ENCODE assay signal across 9 mouse cellular contexts in genomic region chr14:54927296-54927695, GRCm38 (mm10). TPM values are rescaled to one million over a fixed set of nuclear protein-coding genes. Genes with fewer than 3 reads are reported as not detected.
A peak's percentile ranks its signal among the peaks of the same experiment; 100 is the strongest.
DNase-seq lines count a peak whose midpoint lies in the region; ATAC-seq lines count a peak whose summit lies in the region.
"Had no signal": no experiment of that assay in that cellular context is flagged by ENCODE, and none has a peak within 500 bp of the region (broad histone marks: within the 10 kb centered on the region; RNA-seq: fewer than 3 reads in every experiment).

No protein-coding gene starts in this region.

- peak overlapping the region; percentile 94 for H3K4me2 ChIP-seq in kidney, embryonic 15.5 days
- peak overlapping the region; percentile 61 for H3K4me2 ChIP-seq in embryonic facial prominence, embryonic 15.5 days (replicated peaks)
- peak overlapping the region; percentile 96 for H3K4me2 ChIP-seq in hindbrain, embryonic 15.5 days
- peak overlapping the region; percentile 92 for H3K4me2 ChIP-seq in neural tube, embryonic 12.5 days (replicated peaks)

- no peaks in the 10 kb centered on the region for H3K9me3 ChIP-seq in kidney, embryonic 15.5 days (replicated peaks)
- no peaks in the 10 kb centered on the region for H3K9me3 ChIP-seq in embryonic facial prominence, embryonic 15.5 days (replicated peaks)
- H3K9me3 ChIP-seq in hindbrain, embryonic 15.5 days: no peaks in the 10 kb centered on the region
- no peaks in the 10 kb centered on the region for H3K9me3 ChIP-seq in neural tube, embryonic 12.5 days

- WGBS in kidney, embryonic 15.5 days: 13% methylated on average over 7 of the region's 7 CpGs
- 10% methylated on average over 7 of the region's 7 CpGs for WGBS in embryonic facial prominence, embryonic 15.5 days
- 23% methylated on average over 7 of the region's 7 CpGs for WGBS in hindbrain, embryonic 15.5 days
- 11% methylated on average over 7 of the region's 7 CpGs for WGBS in neural tube, embryonic 12.5 days

- H3K27me3 ChIP-seq in kidney, embryonic 15.5 days: no peaks in the 10 kb centered on the region
- H3K27me3 ChIP-seq in embryonic facial prominence, embryonic 15.5 days: no peaks in the 10 kb centered on the region
- H3K27me3 ChIP-seq in hindbrain, embryonic 15.5 days: no peaks in the 10 kb centered on the region
- H3K27me3 ChIP-seq in neural tube, embryonic 12.5 days (replicated peaks): no peaks in the 10 kb centered on the region; the same call in 1 of the 2 replicates

- ATAC-seq in kidney, embryonic 15.5 days (replicated peaks; ENCODE audit: low FRiP score): no peak
- no peak for ATAC-seq in embryonic facial prominence, embryonic 15.5 days (ENCODE audit: insufficient number of reproducible peaks, low FRiP score, low TSS enrichment, low read depth)
- ATAC-seq in hindbrain, embryonic 15.5 days (ENCODE audit: low FRiP score, low read depth): no peak
- no peak for ATAC-seq in neural tube, embryonic 12.5 days (ENCODE audit: low FRiP score, low read depth)

- peak overlapping the region; percentile 99 for H3K27ac ChIP-seq in kidney, embryonic 15.5 days
- peak overlapping the region; percentile 98 for H3K27ac ChIP-seq in embryonic facial prominence, embryonic 15.5 days (replicated peaks)
- H3K27ac ChIP-seq in hindbrain, embryonic 15.5 days (replicated peaks): peak overlapping the region; percentile 89
- peak overlapping the region; percentile 89; the same call in 1 of the 2 replicates for H3K27ac ChIP-seq in neural tube, embryonic 12.5 days

- H3K36me3 ChIP-seq in kidney, embryonic 15.5 days: peaks cover 4% of the 10 kb centered on the region
- peaks cover 7% of the 10 kb centered on the region for H3K36me3 ChIP-seq in embryonic facial prominence, embryonic 15.5 days
- no peaks in the 10 kb centered on the region for H3K36me3 ChIP-seq in hindbrain, embryonic 15.5 days
- no peaks in the 10 kb centered on the region for H3K36me3 ChIP-seq in neural tube, embryonic 12.5 days

- H3K4me3 ChIP-seq in kidney, embryonic 15.5 days (replicated peaks): peak overlapping the region; percentile 51
- H3K4me3 ChIP-seq in embryonic facial prominence, embryonic 15.5 days (replicated peaks): peak overlapping the region; percentile 62
- peak overlapping the region; percentile 58; the same call in 1 of the 2 replicates for H3K4me3 ChIP-seq in hindbrain, embryonic 15.5 days
- H3K4me3 ChIP-seq in neural tube, embryonic 12.5 days: peak overlapping the region; percentile 53; the same call in 1 of the 2 replicates

- H3K9ac ChIP-seq in kidney, embryonic 15.5 days: peak overlapping the region; percentile 74
- H3K9ac ChIP-seq in embryonic facial prominence, embryonic 15.5 days: peak overlapping the region; percentile 94; the same call in 1 of the 2 replicates
- no peak overlapping the region for H3K9ac ChIP-seq in hindbrain, embryonic 15.5 days
- peak overlapping the region; percentile 85 for H3K9ac ChIP-seq in neural tube, embryonic 12.5 days

- H3K4me1 ChIP-seq in kidney, embryonic 15.5 days: peaks cover 52% of the 10 kb centered on the region
- H3K4me1 ChIP-seq in embryonic facial prominence, embryonic 15.5 days: peaks cover 52% of the 10 kb centered on the region
- peaks cover 43% of the 10 kb centered on the region for H3K4me1 ChIP-seq in hindbrain, embryonic 15.5 days (replicated peaks)
- H3K4me1 ChIP-seq in neural tube, embryonic 12.5 days: peaks cover 28% of the 10 kb centered on the region

- DNase-seq in kidney, postnatal 14 days: no peak
- no peak for DNase-seq in adrenal gland, postnatal 10 days
- DNase-seq in Muller cell, postnatal 12 days (ENCODE audit: inconsistent ontology term): no peak
- DNase-seq in frontal cortex, postnatal 14 days (ENCODE audit: low spot score in 2 of 2): no peak
- DNase-seq: cerebellum, adult 11 months had no signal

RNA-seq across cellular contexts. Expression of gene Efs, which starts 1.4 kb away (rescaled TPM):
- polyA plus RNA-seq in kidney, embryonic 15.5 days (2015; fragmentation: Nextera tagmentation; extraction: Ambion mirVana): 29.1 and 32.1 TPM in 2 replicates
- polyA plus RNA-seq in embryonic facial prominence, embryonic 15.5 days (2015; fragmentation: Nextera tagmentation; extraction: Ambion mirVana): 59.7 and 63.4 TPM in 2 replicates
- polyA plus RNA-seq in hindbrain, embryonic 15.5 days (2015; fragmentation: Nextera tagmentation; extraction: Ambion mirVana): 16.3 and 17.2 TPM in 2 replicates
- polyA plus RNA-seq in neural tube, embryonic 12.5 days (2016; fragmentation: Nextera tagmentation; extraction: Ambion mirVana): 29.1 and 31.2 TPM in 2 replicates
- total RNA-seq in adrenal gland, postnatal 10 days (2021): 1 to 10 TPM; 7.4 to 9.9 TPM

RNA-seq across cellular contexts. Expression of gene Il25, which starts 5.2 kb away (rescaled TPM):
- polyA plus RNA-seq in kidney, embryonic 15.5 days (2015; fragmentation: Nextera tagmentation; extraction: Ambion mirVana): not detected in 2 replicates
- 0.47 TPM in 1 of 2 replicates, not detected in the other for polyA plus RNA-seq in embryonic facial prominence, embryonic 15.5 days (2015; fragmentation: Nextera tagmentation; extraction: Ambion mirVana)
- polyA plus RNA-seq in hindbrain, embryonic 15.5 days (2015; fragmentation: Nextera tagmentation; extraction: Ambion mirVana): 0.70 and 0.90 TPM in 2 replicates
- 0.19 and 0.48 TPM in 2 replicates for polyA plus RNA-seq in neural tube, embryonic 12.5 days (2016; fragmentation: Nextera tagmentation; extraction: Ambion mirVana)
- total RNA-seq in adrenal gland, postnatal 10 days (2021): not detected

RNA-seq across cellular contexts. Expression of gene Cmtm5, which starts 8.8 kb away (rescaled TPM):
- 0.96 and 2.0 TPM in 2 replicates for polyA plus RNA-seq in kidney, embryonic 15.5 days (2015; fragmentation: Nextera tagmentation; extraction: Ambion mirVana)
- 8.9 and 9.4 TPM in 2 replicates for polyA plus RNA-seq in embryonic facial prominence, embryonic 15.5 days (2015; fragmentation: Nextera tagmentation; extraction: Ambion mirVana)
- polyA plus RNA-seq in hindbrain, embryonic 15.5 days (2015; fragmentation: Nextera tagmentation; extraction: Ambion mirVana): 12.8 and 14.7 TPM in 2 replicates
- polyA plus RNA-seq in neural tube, embryonic 12.5 days (2016; fragmentation: Nextera tagmentation; extraction: Ambion mirVana): 6.7 and 7.2 TPM in 2 replicates
- total RNA-seq in adrenal gland, postnatal 10 days (2021): 1 to 10 TPM; 1.3 to 2.6 TPM

RNA-seq across cellular contexts. Expression of gene Slc22a17, which starts 14.4 kb away (rescaled TPM):
- 47.6 and 53.8 TPM in 2 replicates for polyA plus RNA-seq in kidney, embryonic 15.5 days (2015; fragmentation: Nextera tagmentation; extraction: Ambion mirVana)
- polyA plus RNA-seq in embryonic facial prominence, embryonic 15.5 days (2015; fragmentation: Nextera tagmentation; extraction: Ambion mirVana): 81.7 and 93.6 TPM in 2 replicates
- polyA plus RNA-seq in hindbrain, embryonic 15.5 days (2015; fragmentation: Nextera tagmentation; extraction: Ambion mirVana): 250 and 277 TPM in 2 replicates
- polyA plus RNA-seq in neural tube, embryonic 12.5 days (2016; fragmentation: Nextera tagmentation; extraction: Ambion mirVana): 126 and 131 TPM in 2 replicates
- 10 to 100 TPM; 29.8 to 37.2 TPM for total RNA-seq in adrenal gland, postnatal 10 days (2021)

RNA-seq across cellular contexts. Expression of gene Pabpn1, which starts 35.0 kb away (rescaled TPM):
- polyA plus RNA-seq in kidney, embryonic 15.5 days (2015; fragmentation: Nextera tagmentation; extraction: Ambion mirVana): 144 and 157 TPM in 2 replicates
- polyA plus RNA-seq in embryonic facial prominence, embryonic 15.5 days (2015; fragmentation: Nextera tagmentation; extraction: Ambion mirVana): 124 and 125 TPM in 2 replicates
- 161 and 162 TPM in 2 replicates for polyA plus RNA-seq in hindbrain, embryonic 15.5 days (2015; fragmentation: Nextera tagmentation; extraction: Ambion mirVana)
- 214 and 236 TPM in 2 replicates for polyA plus RNA-seq in neural tube, embryonic 12.5 days (2016; fragmentation: Nextera tagmentation; extraction: Ambion mirVana)
- total RNA-seq in adrenal gland, postnatal 10 days (2021): 100 to 1,000 TPM; 159 to 198 TPM
